Mouse (Mus musculus): ENCODE data around the gene Cd109. TPM values are rescaled to one million over a fixed set of nuclear protein-coding genes. Genes with fewer than 3 reads are reported as not detected.

Cd109 gene
- total RNA-seq, 2 experiments from 2014 or later = 5.7 to 6.1 TPM

Other genes starting within 250 kb of the Cd109 start
- gene Dppa5a, start 247.4 kb upstream of the Cd109 start, total RNA-seq (2021) = not detected
- under 1 TPM in 1 of 2 experiments, not detected in 1; 0.11 TPM for gene Ooep, start 236.8 kb upstream of the Cd109 start, total RNA-seq (2021)
- gene Ddx43, start 219.8 kb upstream of the Cd109 start, total RNA-seq (2021) = not detected
- gene Cgas, start 172.3 kb upstream of the Cd109 start, total RNA-seq (2021) = under 1 TPM; 0.29 to 0.31 TPM
- gene Mto1, start 167.3 kb upstream of the Cd109 start, total RNA-seq (2021) = 10 to 100 TPM; 14.4 to 17.3 TPM
- gene Gm17324, start 166.8 kb upstream of the Cd109 start, total RNA-seq (2021) = not detected
- 1,000 to 10,000 TPM; 1,398 to 1,669 TPM for gene Eef1a1, start 126.4 kb upstream of the Cd109 start, total RNA-seq (2021)
- gene Slc17a5, start 27.5 kb upstream of the Cd109 start, total RNA-seq (2021) = 1 to 10 TPM; 3.9 to 4.6 TPM